Mouse (Mus musculus) lung, embryonic 16.5 days (tissue): Measurements from ENCODE around the gene Tmem106a. TPM values are rescaled to one million over a fixed set of nuclear protein-coding genes. Genes with fewer than 3 reads are reported as not detected.
"Not testable (repeated sequence)": the region's sequence is repeated elsewhere in the genome, so short reads cannot be mapped to it uniquely, and the experiment has no call there.

Experiments used
- ATAC-seq: fragments of 200-750 bp; cut with Nextera tagmentation; 2 replicates; pipeline ENCODE4 v1.8.0; 2017; ENCODE audit warnings: low read depth, mild to moderate bottlenecking, moderate library complexity
- H3K27ac ChIP-seq: fragments of 300-500 bp; sonication (generic); 2 replicates; pipeline ENCODE4 v1.5.1; 2014; ENCODE audit warnings: mild to moderate bottlenecking, control low read depth, low read length
- H3K27me3 ChIP-seq: fragments of 300-500 bp; sonication (generic); 2 replicates; pipeline ENCODE4 v1.6.1; 2014; ENCODE audit warnings: low read depth, low read length, mixed read lengths; ENCODE audit not compliant: control insufficient read depth, insufficient read depth
- H3K36me3 ChIP-seq: fragments of 300-500 bp; sonication (generic); 2 replicates; pipeline ENCODE4 v1.6.1; 2014; ENCODE audit warnings: low read length; ENCODE audit not compliant: control insufficient read depth, insufficient read depth
- H3K4me1 ChIP-seq: fragments of 300-500 bp; sonication (generic); replicated peaks from 2 replicates; pipeline ENCODE4 v1.6.1; 2014; ENCODE audit warnings: low read length, mixed read lengths; ENCODE audit not compliant: control insufficient read depth, insufficient read depth
- H3K4me2 ChIP-seq: fragments of 300-500 bp; sonication (generic); 2 replicates; pipeline ENCODE4 v1.6.1; 2014; ENCODE audit warnings: low read depth, low read length, control low read depth
- H3K4me3 ChIP-seq: fragments of 300-500 bp; sonication (generic); 2 replicates; pipeline ENCODE4 v1.5.1; 2014; ENCODE audit warnings: mild to moderate bottlenecking, low read length, control low read depth
- H3K9ac ChIP-seq: fragments of 300-500 bp; sonication (generic); 2 replicates; pipeline ENCODE4 v1.6.1; 2014; ENCODE audit warnings: low read length, control low read depth
- H3K9me3 ChIP-seq: fragments of 300-500 bp; sonication (generic); 2 replicates; pipeline ENCODE4 v1.6.1; 2016; ENCODE audit warnings: low read length; ENCODE audit not compliant: control insufficient read depth
- WGBS: fragments of 180-500 bp; shearing (Covaris S2); extraction: QIAGEN DNeasy Blood & Tissue Kit; methylation state at CpG from one replicate; pipeline ENCODE4 v1.1.7; 2014; 5-methylcytosine and 5-hydroxymethylcytosine counted together
- polyA plus RNA-seq: library from polyadenylated mRNA; unstranded; fragments of >200 nt; fragmentation: Nextera tagmentation; extraction: Ambion mirVana; gene quantifications from 2 replicates; pipeline ENCODE4 v1.2.1, GENCODE M21; 2015

The Tmem106a gene
- polyA plus RNA-seq, 1 experiment from 2014 or later, result 4.7 TPM

- 69% methylated on average over 4 of the region's 4 CpGs for WGBS
- H3K9ac ChIP-seq, result no peak overlapping the region
- ATAC-seq, result no peak
Measured at GRCm38 (mm10) chr11:101614116-101614515, 32.1 kb downstream of the Tmem106a start.

GRCm38 (mm10) chr11:101615380-101615779 is 33.3 kb downstream of the Tmem106a start:
- no peaks in the 10 kb centered on the region for H3K36me3 ChIP-seq
- no peaks in the 10 kb centered on the region for H3K27me3 ChIP-seq
- H3K27ac ChIP-seq, result no peak overlapping the region
- H3K9ac ChIP-seq, result no peak overlapping the region
- ATAC-seq, result no peak
- no peak overlapping the region for H3K4me3 ChIP-seq
- no peak overlapping the region for H3K4me2 ChIP-seq
- H3K9me3 ChIP-seq, result no peaks in the 10 kb centered on the region
- H3K4me1 ChIP-seq, result no peaks in the 10 kb centered on the region; the same call in 1 of the 2 replicates
- WGBS, result 71% methylated on average over 6 of the region's 6 CpGs

More at GRCm38 (mm10) chr11:101614116-101614515, 32.1 kb downstream of the Tmem106a start:
- no peak overlapping the region for H3K27ac ChIP-seq
- no peaks in the 10 kb centered on the region for H3K9me3 ChIP-seq
- no peaks in the 10 kb centered on the region; the same call in 1 of the 2 replicates for H3K4me1 ChIP-seq
- no peak overlapping the region for H3K4me3 ChIP-seq
- H3K27me3 ChIP-seq, result no peaks in the 10 kb centered on the region
- no peaks in the 10 kb centered on the region for H3K36me3 ChIP-seq
- H3K4me2 ChIP-seq, result no peak overlapping the region

- Histone ChIP-seq H3K9ac (no peak overlapping the region), H3K36me3 (no peaks in the 10 kb centered on the region), H3K27ac (no peak overlapping the region), H3K27me3 (no peaks in the 10 kb centered on the region), H3K4me2 (no peak overlapping the region), H3K9me3 (no peaks in the 10 kb centered on the region), H3K4me1 (no peaks in the 10 kb centered on the region; the same call in 1 of the 2 replicates), H3K4me3 (no peak overlapping the region)
- 84% methylated on average over 8 of the region's 8 CpGs for WGBS
- no peak for ATAC-seq
Measured at GRCm38 (mm10) chr11:101616104-101616503, 34.1 kb downstream of the Tmem106a start.

GRCm38 (mm10) chr11:101616948-101617767 is 35.1 kb downstream of the Tmem106a start:
- no peak overlapping the region for H3K9ac ChIP-seq
- H3K4me1 ChIP-seq, result no peaks in the 10 kb centered on the region; the same call in 1 of the 2 replicates
- no peaks in the 10 kb centered on the region for H3K9me3 ChIP-seq
- H3K27me3 ChIP-seq, result no peaks in the 10 kb centered on the region
- 20% methylated on average over 18 of the region's 18 CpGs for WGBS
- no peak overlapping the region for H3K27ac ChIP-seq
- 0 out of 2 replicates have a peak, but pooled peaks have one; percentile 31 for ATAC-seq
- no peak overlapping the region for H3K4me2 ChIP-seq
- no peak overlapping the region for H3K4me3 ChIP-seq
- H3K36me3 ChIP-seq, result no peaks in the 10 kb centered on the region

- Histone ChIP-seq H3K9ac (no peak overlapping the region), H3K27me3 (no peaks in the 10 kb centered on the region), H3K4me1 (no peaks in the 10 kb centered on the region; the same call in 1 of the 2 replicates), H3K4me3 (no peak overlapping the region), H3K9me3 (no peaks in the 10 kb centered on the region), H3K4me2 (peak overlapping the region; percentile 7; the same call in 1 of the 2 replicates), H3K36me3 (no peaks in the 10 kb centered on the region), H3K27ac (no peak overlapping the region)
- 12% methylated on average over 8 of the region's 8 CpGs for WGBS
- ATAC-seq, result peak; percentile 70
Measured at GRCm38 (mm10) chr11:101617849-101618248, 35.8 kb downstream of the Tmem106a start.

GRCm38 (mm10) chr11:101618596-101618995 is 36.6 kb downstream of the Tmem106a start:
- WGBS, result 75% methylated on average over 3 of the region's 3 CpGs
- no peak for ATAC-seq

GRCm38 (mm10) chr11:101620022-101620655 is 38.1 kb downstream of the Tmem106a start:
- H3K9ac ChIP-seq, H3K27ac ChIP-seq, ATAC-seq, H3K36me3 ChIP-seq, H3K4me2 ChIP-seq, H3K27me3 ChIP-seq, H3K4me1 ChIP-seq, H3K4me3 ChIP-seq, H3K9me3 ChIP-seq: not testable (repeated sequence)
- WGBS, result 72% methylated on average over 11 of the region's 11 CpGs

More at GRCm38 (mm10) chr11:101618596-101618995, 36.6 kb downstream of the Tmem106a start:
- Histone ChIP-seq H3K36me3 (no peaks in the 10 kb centered on the region), H3K27ac (no peak overlapping the region), H3K4me2 (no peak overlapping the region), H3K9me3 (no peaks in the 10 kb centered on the region), H3K9ac (no peak overlapping the region), H3K4me3 (no peak overlapping the region), H3K4me1 (no peaks in the 10 kb centered on the region; the same call in 1 of the 2 replicates), H3K27me3 (no peaks in the 10 kb centered on the region)

- H3K4me3 ChIP-seq, result peak overlapping the region; percentile 69
- 3% methylated on average over 8 of the region's 8 CpGs for WGBS
- H3K27ac ChIP-seq, result peak overlapping the region; percentile 100
- H3K36me3 ChIP-seq, result no peaks in the 10 kb centered on the region
- peak overlapping the region; percentile 79 for H3K4me2 ChIP-seq
- peaks cover 2% of the 10 kb centered on the region; the same call in 1 of the 2 replicates for H3K4me1 ChIP-seq
- H3K9ac ChIP-seq, result peak overlapping the region; percentile 74
- ATAC-seq, result peak; percentile 8
- H3K9me3 ChIP-seq, result no peaks in the 10 kb centered on the region
- H3K27me3 ChIP-seq, result no peaks in the 10 kb centered on the region
Measured at GRCm38 (mm10) chr11:101626649-101626994, 44.6 kb downstream of the Tmem106a start.
